Mouse (Mus musculus): Measurements from ENCODE around the gene Fggy.

- no peak for TF ChIP-seq POLR2A (IDR thresholded peaks at IDR 0.05; ENCODE audit: borderline replicate concordance, low read depth, low read length)
- TF ChIP-seq CTCF (IDR thresholded peaks at IDR 0.05; ENCODE audit: low read depth, low read length), result no peak
These were observed 180.9 kb downstream of the Fggy start for GRCm38 (mm10) chr4:95738179-95738578.
